In genomic region chr2:105122886-105123285, GRCm38 (mm10) we compare ENCODE assay signal across 9 mouse cellular contexts. TPM values are rescaled to one million over a fixed set of nuclear protein-coding genes. Genes with fewer than 3 reads are reported as not detected.
DNase-seq lines count a peak whose midpoint lies in the region; ATAC-seq lines count a peak whose summit lies in the region.
"Had no signal": no experiment of that assay in that cellular context is flagged by ENCODE, and none has a peak within 500 bp of the region (broad histone marks: within the 10 kb centered on the region; RNA-seq: fewer than 3 reads in every experiment).

No protein-coding gene starts in this region.

- no peak overlapping the region for H3K27ac ChIP-seq in embryonic facial prominence, embryonic 10.5 days (replicated peaks)
- H3K27ac ChIP-seq in hindbrain, embryonic 13.5 days, result no peak overlapping the region
- H3K27ac ChIP-seq in midbrain, embryonic 14.5 days (replicated peaks; ENCODE audit: low read depth, low read length), result no peak overlapping the region

- WGBS in embryonic facial prominence, embryonic 10.5 days, result under 1% methylated on average over 27 of the region's 27 CpGs
- WGBS in hindbrain, embryonic 13.5 days, result 1% methylated on average over 27 of the region's 27 CpGs
- under 1% methylated on average over 27 of the region's 27 CpGs for WGBS in midbrain, embryonic 14.5 days

- peaks cover 29% of the 10 kb centered on the region for H3K4me1 ChIP-seq in embryonic facial prominence, embryonic 10.5 days
- H3K4me1 ChIP-seq in hindbrain, embryonic 13.5 days (replicated peaks), result peaks cover 18% of the 10 kb centered on the region
- no peaks in the 10 kb centered on the region for H3K4me1 ChIP-seq in midbrain, embryonic 14.5 days (ENCODE audit: control insufficient read depth, insufficient read depth, low read length)

- H3K27me3 ChIP-seq in embryonic facial prominence, embryonic 10.5 days (replicated peaks; ENCODE audit: low read depth, poor library complexity, severe bottlenecking), result peaks cover 99% of the 10 kb centered on the region
- peaks cover 97% of the 10 kb centered on the region for H3K27me3 ChIP-seq in hindbrain, embryonic 13.5 days
- peaks cover 93% of the 10 kb centered on the region for H3K27me3 ChIP-seq in midbrain, embryonic 14.5 days (ENCODE audit: control insufficient read depth, insufficient read depth, low read length)

- no peaks in the 10 kb centered on the region for H3K9me3 ChIP-seq in embryonic facial prominence, embryonic 10.5 days
- H3K9me3 ChIP-seq in hindbrain, embryonic 13.5 days, result no peaks in the 10 kb centered on the region
- H3K9me3 ChIP-seq in midbrain, embryonic 14.5 days (ENCODE audit: control insufficient read depth, low read length), result no peaks in the 10 kb centered on the region

- no peak for ATAC-seq in hindbrain, embryonic 13.5 days (ENCODE audit: low FRiP score)
- peak; percentile 29; the same call in 1 of the 2 replicates for ATAC-seq in midbrain, embryonic 14.5 days (ENCODE audit: low FRiP score, low TSS enrichment)

- H3K4me2 ChIP-seq in hindbrain, embryonic 13.5 days, result no peak overlapping the region
- H3K4me2 ChIP-seq in midbrain, embryonic 14.5 days (ENCODE audit: low read length), result peak overlapping the region; percentile 31

- H3K4me3 ChIP-seq in embryonic facial prominence, embryonic 10.5 days, result peak overlapping the region; percentile 42
- 0 out of 2 replicates have a peak overlapping the region, but pooled peaks have one; percentile 14 for H3K4me3 ChIP-seq in hindbrain, embryonic 13.5 days
- 0 out of 2 replicates have a peak overlapping the region, but pooled peaks have one; percentile 13 for H3K4me3 ChIP-seq in midbrain, embryonic 14.5 days (replicated peaks; ENCODE audit: low read depth, low read length)

- no peaks in the 10 kb centered on the region for H3K36me3 ChIP-seq in embryonic facial prominence, embryonic 10.5 days (replicated peaks)
- no peaks in the 10 kb centered on the region for H3K36me3 ChIP-seq in hindbrain, embryonic 13.5 days
- no peaks in the 10 kb centered on the region for H3K36me3 ChIP-seq in midbrain, embryonic 14.5 days (ENCODE audit: control insufficient read depth, insufficient read depth, low read length)

- peak; percentile 9 for DNase-seq in kidney, adult 9 months
- no peak for DNase-seq in kidney, adult 8-10 months
- DNase-seq in embryonic facial prominence, embryonic 10.5 days (ENCODE audit: low spot score), result peak; percentile 68
- DNase-seq in midbrain, embryonic 14.5 days, result peak; percentile 51
- DNase-seq in thymus, postnatal 4 days, result no peak
- no peak for DNase-seq in adrenal gland, postnatal 36 days
- DNase-seq in layer of hippocampus, adult 9-11 months, result no peak

- no peak overlapping the region for H3K9ac ChIP-seq in hindbrain, embryonic 13.5 days
- no peak overlapping the region for H3K9ac ChIP-seq in midbrain, embryonic 14.5 days (replicated peaks; ENCODE audit: low read length)

RNA-seq across cellular contexts. Expression of gene Wt1, which starts 3.4 kb away (rescaled TPM):
- 0.25 and 0.44 TPM in 2 replicates for polyA plus RNA-seq in embryonic facial prominence, embryonic 10.5 days (2016; fragmentation: Nextera tagmentation; extraction: Ambion mirVana)
- 0.61 and 0.82 TPM in 2 replicates for polyA plus RNA-seq in hindbrain, embryonic 13.5 days (2015; fragmentation: Nextera tagmentation; extraction: Ambion mirVana)
- polyA plus RNA-seq in midbrain, embryonic 14.5 days (2014; fragmentation: Nextera tagmentation; extraction: Ambion mirVana), result not detected in 2 replicates
- total RNA-seq in adrenal gland, postnatal 36 days (2021), result 1 to 10 TPM; 2.5 to 3.5 TPM

RNA-seq across cellular contexts. Expression of gene Gm11060, which starts 31.1 kb away (rescaled TPM):
- polyA plus RNA-seq in embryonic facial prominence, embryonic 10.5 days (2016; fragmentation: Nextera tagmentation; extraction: Ambion mirVana), result not detected in 2 replicates
- polyA plus RNA-seq in hindbrain, embryonic 13.5 days (2015; fragmentation: Nextera tagmentation; extraction: Ambion mirVana), result not detected in 2 replicates
- not detected in 2 replicates for polyA plus RNA-seq in midbrain, embryonic 14.5 days (2014; fragmentation: Nextera tagmentation; extraction: Ambion mirVana)
- total RNA-seq in adrenal gland, postnatal 36 days (2021), result not detected
- polyA plus RNA-seq: frontal cortex, adult 2 months had no signal

Comparison
In these comparisons a context has a peak if more than half of its experiments do, and no peak if none do; other contexts are left out.
1. DNase-seq: peak in kidney, adult 9 months (single experiment), embryonic facial prominence, embryonic 10.5 days (single experiment) and midbrain, embryonic 14.5 days (single experiment); none in kidney, adult 8-10 months (0 of 2), thymus, postnatal 4 days (single experiment), adrenal gland, postnatal 36 days (0 of 2) and layer of hippocampus, adult 9-11 months (single experiment).
2. Peak in every context shown above with its lines, with median percentiles within 50 percentile points of each other: H3K4me3 ChIP-seq.